Mouse (Mus musculus) urinary bladder, postnatal 14 days (tissue): ENCODE data around the gene Bend3.

Experiments used
- DNase-seq: peaks from one replicate; pipeline ENCODE4 v3.0.0; 2021; ENCODE audit warnings: low spot score

Gene Bend3

DNA sequence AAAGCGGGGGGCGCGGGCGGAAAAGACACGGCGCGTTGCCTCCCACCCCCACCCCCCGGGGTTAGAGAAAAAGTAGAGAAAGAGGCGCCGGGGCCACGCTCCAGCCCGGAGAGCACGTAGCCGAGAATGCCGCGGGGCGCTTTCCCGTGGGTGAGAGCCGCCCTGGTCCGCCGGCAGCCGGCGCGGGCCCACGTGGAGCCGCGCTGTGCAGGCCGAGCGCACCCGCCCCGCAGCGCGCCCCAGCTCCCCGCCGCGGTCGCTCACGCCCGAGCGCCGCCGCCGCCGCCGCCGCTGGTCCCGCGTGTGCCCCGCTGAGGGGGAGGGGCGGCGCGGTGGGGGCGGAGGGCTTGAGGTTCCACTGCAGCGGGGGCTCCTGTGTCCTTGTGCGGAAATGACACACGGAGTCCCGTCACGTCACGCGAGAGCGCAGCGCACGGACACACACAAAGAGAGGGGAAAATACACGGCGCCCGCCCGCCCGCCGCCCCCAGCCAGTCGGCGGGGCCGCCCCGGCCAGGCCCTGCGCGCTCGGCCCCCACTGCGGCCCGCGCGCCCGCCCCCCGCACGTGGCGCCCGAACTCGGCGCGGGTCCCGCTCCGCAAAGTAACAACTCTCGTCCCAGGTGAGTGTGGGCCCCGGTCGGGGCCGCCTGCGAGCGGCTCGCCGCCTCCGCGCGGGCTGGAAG, at the start of gene Bend3:
Bend3 (plus strand) TSS at position 81 of the 685 bp plus-strand sequence.
- DNase-seq, result peak; percentile 44

DNA sequence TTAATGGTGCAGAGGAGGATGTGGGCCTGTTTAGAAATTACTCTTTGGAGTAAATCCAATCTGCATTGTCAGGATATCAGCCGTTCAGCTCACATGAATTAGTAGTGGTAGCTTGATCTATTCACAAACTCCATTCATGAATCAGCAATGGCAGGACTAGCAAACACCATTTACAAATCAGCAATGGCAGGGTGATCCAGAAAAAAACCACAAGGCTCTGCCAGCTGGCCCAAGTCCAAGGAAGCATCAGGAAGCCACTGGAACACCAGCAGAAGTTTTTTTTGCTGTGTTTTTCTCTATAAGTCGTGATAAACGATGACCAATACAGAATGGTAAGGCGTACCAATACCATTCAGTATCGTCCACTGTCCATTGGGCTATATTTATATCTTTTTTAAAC, 48.0 kb upstream of the Bend3 start:
- DNase-seq, result no peak

DNA sequence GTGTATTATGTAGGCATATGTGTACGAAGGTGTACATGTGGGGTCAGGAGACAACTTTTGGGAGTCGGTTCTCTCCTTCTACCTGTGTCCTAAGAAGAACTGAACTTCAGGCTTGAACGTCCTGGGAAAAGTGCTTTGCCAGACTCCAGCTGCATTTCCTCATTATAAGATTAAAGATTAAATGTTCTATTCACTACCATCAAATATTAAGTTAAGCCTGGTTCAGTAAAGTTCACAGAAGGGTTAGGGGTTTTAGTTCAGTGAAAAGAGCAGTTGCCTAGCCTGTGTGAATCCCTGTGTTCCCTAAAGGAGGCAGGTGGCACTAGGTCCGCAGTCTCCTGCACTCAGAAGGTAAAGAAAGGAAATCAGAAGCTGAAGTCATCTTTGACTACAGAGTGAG, 44.3 kb upstream of the Bend3 start:
- DNase-seq, result no peak

DNA sequence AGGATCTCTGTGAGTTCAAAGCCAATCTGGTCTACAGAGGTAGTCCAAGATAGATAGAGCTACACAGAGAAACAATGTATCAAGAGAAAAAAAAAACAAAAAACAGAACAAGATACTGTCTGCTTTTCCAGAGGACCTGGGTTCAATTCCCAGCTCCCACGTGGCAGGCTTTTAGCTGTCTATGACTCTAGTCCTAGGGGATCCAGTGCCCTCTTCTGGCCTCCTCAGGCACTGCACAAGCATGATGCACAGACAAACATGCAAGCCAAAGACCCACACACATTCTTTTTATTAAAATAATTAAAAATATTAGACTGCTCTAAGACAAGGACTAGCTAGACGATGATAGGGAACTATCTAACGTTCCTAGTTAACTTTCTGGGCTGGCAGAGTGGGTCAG, 42.9 kb upstream of the Bend3 start:
- no peak for DNase-seq

DNA sequence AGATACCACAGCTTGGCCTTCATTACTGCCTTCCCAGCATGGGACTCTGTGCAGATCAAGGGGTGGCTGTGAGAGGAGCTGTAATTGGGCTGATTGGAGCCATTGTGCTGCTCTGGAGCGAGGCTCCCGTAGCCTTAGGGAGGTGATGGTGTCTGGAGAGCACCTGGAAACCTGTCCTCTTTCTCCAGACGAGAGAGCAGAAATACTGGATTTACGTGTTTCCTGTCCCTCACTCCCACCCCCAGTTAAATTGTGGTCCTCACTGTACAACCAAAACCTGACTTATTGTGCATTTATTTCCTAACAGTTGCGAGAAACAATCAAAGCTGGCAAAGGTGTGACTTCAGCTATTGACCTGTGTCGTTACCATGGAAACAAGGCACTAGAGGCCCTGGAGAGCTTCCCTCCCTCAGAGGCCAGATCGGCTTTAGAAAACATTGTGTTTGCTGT, 39.1 kb upstream of the Bend3 start:
- no peak for DNase-seq

DNA sequence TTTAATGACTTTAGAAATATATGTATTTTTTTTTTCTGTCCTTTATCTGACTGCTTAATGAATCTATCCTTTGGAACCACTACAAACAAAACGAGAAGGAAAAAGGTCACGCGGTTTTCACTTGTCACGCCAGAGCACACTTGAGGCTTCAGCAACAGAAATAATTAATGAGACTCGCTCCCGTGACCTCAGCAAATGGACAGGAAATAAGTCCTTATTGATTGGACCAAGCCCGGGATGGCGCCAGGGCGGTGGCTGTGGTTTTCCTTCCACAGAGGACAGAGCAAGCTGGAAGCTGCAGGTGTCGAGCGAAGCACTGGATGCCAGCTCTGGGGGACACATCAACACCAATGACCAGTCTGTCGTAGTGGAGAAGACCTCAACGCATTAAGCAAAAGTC, 38.6 kb upstream of the Bend3 start:
- DNase-seq, result no peak

DNA sequence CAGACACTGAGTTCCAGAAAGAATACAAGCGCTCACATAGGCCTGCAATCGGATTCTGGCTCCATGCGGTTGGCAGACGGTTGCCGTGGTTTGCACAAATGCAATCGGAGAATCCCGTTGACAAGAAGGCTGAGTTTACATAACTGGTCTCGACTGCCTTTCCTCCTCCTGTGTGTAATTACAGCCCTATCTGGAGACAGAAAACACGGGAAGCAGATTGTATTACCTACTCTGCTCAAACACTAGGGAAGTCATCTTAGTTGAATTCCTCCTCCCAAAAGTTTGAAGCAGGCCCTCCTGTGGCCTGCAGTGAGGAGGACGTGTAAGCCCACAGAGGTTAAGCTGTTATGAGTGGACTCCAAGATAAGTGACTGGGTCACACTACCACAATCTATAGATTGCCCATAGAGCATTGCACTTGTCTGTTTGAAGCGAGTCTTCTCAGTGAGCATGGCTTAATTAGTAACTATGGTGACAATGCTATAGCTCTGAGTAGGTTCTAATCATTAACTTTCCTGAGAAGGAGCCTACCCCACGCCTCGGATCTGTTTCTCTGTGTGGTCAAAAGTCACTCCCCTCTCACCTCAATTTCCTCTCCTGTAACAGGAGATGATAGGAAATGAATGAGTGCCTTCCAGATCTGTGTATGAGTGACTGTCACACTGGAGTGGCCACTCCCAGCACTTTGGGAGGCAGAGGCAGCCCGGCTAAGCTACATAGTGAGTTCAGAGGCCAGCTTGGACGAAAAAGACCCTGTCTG, 37.5 kb upstream of the Bend3 start:
- no peak for DNase-seq

DNA sequence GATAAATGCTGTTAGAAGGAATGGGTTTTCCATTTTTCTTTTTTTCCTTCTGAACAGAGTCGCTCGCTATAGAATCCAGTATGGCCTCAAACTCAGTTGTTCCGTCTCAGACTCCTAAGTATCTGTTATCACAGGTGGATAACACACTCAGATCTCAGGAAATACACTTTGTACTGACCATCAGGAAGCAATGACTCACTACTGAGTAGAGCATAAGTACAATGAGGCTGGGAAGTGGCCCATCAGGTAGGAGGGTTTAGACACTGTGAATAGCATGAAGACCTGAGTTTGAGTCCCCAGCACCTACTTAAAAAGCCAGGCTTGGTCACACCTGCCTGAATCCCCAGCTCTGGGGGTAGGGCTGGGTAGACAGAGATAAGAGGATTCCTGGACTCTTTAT, 30.0 kb upstream of the Bend3 start:
- no peak for DNase-seq

DNA sequence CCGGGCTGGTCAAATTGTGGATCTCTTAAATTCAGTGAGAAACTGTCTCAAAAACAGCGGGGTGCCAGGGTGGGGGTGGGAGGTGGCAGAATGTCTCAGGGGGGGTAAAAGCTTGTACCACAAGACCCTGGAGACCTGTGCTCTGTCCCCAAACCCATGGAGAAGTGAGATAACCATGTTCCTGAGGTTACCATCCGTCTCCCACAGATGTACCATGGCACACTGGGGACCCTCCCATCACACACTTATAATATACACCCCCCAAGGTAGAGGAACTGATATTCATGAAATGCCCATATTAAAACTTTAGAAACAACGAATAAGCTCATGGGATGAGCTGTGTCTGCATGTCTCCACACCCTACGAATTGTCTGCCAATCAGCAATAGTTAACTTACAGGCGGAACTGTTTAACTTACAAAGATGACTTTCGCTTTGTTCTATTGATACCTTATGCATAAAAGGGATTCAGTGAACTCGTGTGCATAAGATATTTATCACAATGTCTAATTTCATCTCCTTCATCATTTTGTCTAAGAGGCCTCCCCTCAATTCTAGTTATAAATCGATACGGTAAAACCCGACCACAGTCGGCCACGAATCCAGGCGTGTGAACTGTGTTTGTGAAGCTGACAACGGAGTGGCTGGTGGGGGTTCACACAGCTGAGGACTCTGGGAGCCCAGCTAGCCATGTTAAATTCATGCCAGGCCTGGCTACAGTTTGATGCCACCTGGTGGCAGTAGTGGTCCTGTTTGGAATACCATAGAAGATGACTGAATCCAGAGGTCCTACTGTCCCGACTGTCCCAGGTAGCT, 26.6 kb upstream of the Bend3 start:
- DNase-seq, result peak; percentile 66

DNA sequence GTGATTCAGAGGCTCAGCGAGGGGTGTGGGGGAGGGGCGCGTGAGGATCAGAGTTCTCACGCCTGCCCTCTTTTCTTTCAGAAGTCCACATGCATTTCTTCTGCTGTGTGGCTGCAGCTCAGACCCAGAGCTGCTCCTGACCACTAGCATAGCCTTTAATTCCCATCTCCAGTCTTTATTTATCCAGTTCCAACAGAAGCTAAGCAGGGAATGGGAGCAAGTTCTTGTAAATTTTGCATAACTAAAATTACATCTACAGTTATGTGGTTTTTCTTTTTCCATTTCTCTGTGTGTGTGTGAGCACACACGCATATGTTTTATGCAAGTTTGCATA, 26.0 kb upstream of the Bend3 start:
- DNase-seq, result no peak

DNA sequence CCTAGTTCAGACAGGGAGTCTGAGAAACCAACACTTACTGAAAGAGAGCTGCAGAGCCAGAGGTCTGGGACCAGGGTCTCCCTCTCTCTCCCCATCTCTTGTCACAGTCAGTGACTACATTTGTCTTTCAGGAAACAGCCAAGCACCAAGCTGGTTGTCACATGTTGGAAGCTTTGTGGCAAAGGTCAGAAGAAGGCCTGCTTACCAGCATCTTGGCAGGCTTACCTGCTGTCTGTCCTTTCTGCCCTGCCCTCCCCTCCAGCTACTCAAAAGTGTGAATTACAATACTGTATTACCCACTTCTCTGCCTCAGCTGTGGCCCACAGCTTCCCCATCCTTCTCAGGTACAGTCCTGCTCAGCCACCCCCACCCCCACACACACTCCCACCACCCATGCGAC, 24.4 kb upstream of the Bend3 start:
- no peak for DNase-seq

DNA sequence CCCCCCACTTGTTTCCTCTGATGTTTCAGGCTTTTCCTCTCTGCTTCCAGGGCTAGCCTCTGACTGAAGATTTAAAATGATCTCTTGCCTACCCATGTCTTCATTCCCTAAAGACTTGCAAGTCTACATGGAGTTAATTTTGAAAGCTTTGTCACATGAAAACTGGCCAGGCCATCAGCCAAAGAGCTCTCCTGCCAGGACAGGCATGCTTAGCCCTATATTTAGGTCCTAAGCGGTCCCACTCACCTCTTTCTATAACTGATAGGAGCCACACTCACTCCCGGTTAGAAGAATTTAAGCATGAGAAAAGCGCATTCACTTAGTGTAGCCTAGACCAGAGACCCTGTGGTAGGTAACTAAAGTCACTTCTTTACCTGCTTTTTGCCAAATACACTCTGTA, 24.0 kb upstream of the Bend3 start:
- no peak for DNase-seq

DNA sequence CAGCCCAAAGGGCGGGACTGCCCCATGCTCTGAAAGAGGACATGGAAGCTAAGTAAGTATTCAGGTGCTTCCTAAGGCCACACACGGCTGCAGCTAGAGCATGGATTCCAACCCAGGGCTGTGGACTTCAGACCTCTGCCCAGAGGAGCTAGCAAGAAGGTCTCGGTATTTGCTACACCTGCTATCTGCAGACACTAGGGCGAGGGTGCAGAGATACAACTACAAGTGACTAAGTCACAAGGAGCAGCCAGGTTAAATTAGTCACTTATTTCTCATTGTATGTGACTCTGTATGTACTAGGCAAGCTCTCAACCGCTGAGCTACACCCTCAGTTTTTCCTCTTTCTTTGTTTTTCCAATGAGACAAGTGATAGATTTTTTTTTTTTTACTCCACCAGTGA, 15.8 kb upstream of the Bend3 start:
- DNase-seq, result no peak

DNA sequence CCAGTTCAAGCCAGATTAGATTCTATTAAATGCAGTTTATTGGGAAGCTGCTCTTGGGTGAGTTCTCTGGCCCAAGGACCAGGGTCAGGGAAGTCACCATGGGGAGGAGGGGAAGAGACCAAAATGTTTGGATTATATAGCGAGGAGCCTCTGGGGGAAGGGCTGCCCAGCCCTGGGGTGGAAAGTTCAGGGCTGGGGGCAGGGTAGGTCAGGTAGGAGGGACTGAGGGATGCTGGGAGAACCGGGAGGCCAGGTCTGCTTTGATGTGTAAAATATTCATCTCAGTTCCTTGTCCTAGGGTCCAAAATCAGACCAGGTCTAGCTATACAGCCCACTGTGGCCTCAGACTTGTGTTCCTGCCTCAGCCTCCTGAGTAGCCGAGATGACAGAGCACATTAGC, 15.4 kb upstream of the Bend3 start:
- DNase-seq, result no peak

DNA sequence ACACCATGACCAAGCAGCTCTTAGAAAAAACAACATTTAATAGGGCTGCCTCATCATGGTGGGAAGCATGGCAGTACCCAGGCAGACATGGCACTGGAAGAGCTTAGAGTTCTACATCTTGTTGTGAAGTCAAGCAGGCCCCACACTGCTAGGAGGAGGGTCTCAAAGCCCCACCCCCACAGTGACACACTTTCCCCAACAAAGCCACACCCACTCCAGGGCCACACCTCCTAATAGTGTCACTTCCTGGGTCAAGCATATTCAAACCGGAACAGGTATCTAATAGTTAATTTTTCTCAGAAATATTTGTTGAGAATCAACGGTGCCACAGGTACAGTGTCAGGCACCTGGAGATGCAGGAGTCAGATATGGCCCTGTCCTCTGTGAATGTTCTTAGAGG, 12.4 kb upstream of the Bend3 start:
- no peak for DNase-seq

DNA sequence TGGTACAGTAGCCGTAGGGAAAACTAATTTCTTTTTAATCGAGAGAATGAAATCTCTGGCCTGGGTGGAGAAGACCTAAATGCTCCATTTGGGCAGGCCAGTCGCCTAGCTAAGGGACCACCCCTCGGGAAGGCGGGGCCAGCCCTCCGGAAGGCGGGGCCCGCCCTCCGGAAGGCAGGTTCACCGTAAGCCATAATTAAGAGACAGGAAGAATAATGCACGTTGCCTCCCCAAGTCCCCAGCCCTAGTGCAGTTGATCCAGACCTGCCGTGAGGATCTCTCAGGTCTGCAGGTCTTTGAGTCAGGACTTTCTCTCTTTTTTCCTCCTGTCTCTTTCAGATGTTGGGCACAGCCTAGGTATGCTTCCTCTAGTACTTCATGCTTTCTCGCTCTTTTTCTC, 11.0 kb upstream of the Bend3 start:
- DNase-seq, result no peak

DNA sequence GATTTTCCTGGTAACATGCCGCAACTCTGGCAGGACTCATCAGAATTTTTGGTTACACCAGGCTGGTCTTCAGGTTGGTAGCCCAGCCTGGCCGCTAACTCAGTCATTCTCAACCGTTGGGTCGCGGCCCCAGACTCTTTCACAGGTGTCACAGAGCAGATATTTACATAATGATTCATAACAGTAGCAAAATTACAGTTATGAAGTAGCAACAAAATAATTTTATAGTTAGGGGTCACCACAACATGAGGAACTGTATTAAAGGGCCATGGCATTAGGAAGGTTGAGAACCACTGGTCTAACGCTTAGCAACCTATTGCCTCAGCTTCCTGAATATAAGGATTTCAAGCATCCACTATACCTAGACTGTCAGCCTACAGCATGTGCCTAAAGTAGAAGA, 10.3 kb upstream of the Bend3 start:
- no peak for DNase-seq

DNA sequence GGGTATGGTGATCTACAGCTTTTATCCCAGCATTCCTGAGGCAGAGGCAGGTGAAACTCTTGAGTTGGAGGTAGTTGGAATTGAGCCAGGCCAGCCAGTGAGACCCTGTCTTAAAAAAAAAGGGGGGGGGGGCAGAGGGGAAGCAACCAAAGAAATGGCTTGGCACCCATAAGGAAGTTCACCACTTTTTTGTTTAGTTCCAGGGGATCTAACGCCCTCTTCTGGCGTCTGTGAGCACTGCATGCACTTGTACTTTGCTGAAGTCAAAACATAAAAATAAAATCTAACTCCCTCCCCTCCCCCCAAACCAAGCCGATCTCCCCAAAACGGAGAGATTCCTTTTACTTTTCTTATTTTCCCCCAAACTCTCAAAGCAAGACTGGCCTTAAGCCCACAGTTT, 3.3 kb upstream of the Bend3 start:
- no peak for DNase-seq

DNA sequence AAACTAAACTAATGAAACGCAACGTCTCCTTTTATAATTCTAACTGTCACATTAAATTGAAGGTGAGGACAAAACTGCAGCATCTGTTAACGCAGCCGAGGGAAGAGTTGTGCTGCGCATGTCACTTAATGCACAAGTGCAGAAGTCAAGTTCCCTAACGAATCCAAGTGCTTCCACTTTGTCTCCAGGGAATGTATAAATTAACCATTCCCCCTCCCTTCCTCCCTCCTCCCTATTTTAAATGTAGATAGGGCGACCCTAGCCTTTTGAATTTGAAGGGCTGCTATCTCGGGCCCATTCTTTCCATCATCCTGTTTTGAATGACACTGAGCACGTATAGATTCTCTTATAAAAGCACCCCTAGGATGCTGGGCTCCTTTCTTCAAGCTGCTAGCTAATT, 1.2 kb upstream of the Bend3 start:
- DNase-seq, result no peak

DNA sequence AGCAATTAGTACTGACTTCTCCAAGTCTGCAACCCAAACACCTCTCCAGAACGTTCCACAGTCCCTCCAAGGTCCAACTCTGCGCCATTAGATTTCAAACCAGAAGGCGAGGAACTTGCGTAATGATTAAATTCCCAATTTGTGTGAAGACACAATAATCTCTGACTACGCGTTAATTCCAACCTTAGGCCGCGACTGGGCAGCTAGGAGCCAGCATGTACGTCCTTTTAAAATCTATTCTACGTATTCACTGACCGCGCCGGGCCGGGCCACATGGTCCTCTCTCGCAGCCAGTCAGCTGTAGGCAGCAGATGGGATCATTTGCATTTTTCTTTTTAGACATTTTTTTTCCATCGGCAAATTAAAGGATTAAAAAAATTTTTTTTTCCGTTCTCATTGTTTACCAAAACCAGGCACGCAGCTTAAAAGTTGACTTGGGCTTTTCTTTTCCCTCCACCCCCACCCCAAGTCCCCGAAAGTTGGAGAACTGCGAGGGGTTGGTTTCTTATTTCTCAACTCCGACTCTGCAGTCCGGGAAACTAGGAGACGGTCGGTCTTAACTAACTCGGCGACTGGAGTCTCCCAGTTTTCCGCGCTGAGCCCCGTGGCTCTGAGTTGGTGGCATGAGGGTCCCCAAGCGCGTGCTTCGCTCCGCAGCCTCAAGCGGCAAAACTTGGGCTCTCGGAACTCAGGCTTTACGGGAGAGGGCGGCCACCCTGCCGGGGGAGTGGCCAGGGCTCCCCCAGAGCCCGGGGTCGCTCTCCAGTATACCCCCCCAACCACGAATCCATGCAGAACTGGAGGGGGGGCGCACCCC, 558 bp upstream of the Bend3 start:
- DNase-seq, result peak; percentile 52

DNA sequence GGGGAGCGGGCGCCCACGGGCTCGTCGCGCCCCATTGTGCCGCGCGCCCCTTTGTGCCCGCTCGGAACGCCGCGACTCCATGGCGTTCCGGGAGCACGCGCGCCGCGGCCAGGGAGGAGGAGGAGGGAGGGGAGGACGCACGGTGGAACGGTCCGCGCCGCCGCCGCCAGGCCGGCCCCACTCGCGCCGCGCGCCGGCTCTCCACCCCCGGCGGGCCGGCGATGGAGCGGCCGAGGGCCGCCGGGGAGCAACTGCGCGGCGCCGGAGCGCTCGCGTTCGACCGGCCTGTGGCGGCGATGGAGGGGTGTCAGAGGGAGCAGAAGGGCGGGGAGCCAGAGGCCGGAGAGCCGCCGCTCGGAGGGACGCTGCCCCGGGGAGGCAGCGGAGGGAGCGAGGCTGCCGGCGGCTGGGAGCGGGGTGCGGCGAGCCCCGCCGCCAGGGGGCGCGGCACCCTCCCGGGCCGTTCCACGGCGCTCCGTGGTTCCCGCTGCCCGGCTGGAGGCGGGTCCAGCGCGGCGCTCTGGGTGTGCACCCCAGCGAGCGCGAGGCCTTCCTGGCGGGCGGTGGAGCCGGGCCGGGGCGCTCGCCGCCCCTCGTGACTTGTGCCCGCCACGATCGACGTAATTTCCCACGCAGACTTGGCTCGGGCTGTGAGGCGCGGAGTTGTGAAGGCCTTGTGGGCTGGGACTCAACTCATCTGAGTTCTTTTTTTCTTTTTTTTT, 966 bp downstream of the Bend3 start:
- DNase-seq, result peak; percentile 86
